Mouse (Mus musculus) CH12.LX (cell line): Measurements from ENCODE around the gene Mamdc2. TPM values are rescaled to one million over a fixed set of nuclear protein-coding genes. Genes with fewer than 3 reads are reported as not detected.
A peak's percentile ranks its signal among the peaks of the same experiment; 100 is the strongest.

Experiments used
- DNase-seq: peaks from one replicate; pipeline ENCODE4 v3.0.0-alpha.2; 2013; ENCODE audit errors: extremely low read depth
- H3K27ac ChIP-seq: 2 replicates; pipeline ENCODE4 v1.5.1; 2012; ENCODE audit warnings: low read depth, mild to moderate bottlenecking, control low read depth, moderate library complexity; ENCODE audit not compliant: insufficient read depth
- H3K27me3 ChIP-seq: replicated peaks from 2 replicates; pipeline ENCODE3; 2012; ENCODE audit warnings: inconsistent platforms
- H3K36me3 ChIP-seq, 2 experiments: replicated peaks in 1 of 2; 2 replicates each; pipeline versions ENCODE3 to v1.6.1; 2012; ENCODE audit warnings: inconsistent platforms in 1 of 2, low read length in 1 of 2, mild to moderate bottlenecking in 1 of 2, mixed read lengths in 1 of 2, moderate library complexity in 1 of 2; ENCODE audit not compliant: control insufficient read depth in 1 of 2, insufficient read depth in 1 of 2
- H3K4me1 ChIP-seq, 2 experiments: 2 replicates each; pipeline ENCODE4 v1.6.1; 2012; ENCODE audit warnings: inconsistent platforms in 1 of 2, moderate library complexity in 1 of 2; ENCODE audit not compliant: insufficient read depth in 2 of 2, control insufficient read depth in 1 of 2
- H3K4me2 ChIP-seq: 2 replicates; pipeline ENCODE4 v1.6.1; 2012; ENCODE audit warnings: low read depth, mild to moderate bottlenecking, control low read depth; ENCODE audit not compliant: poor library complexity, insufficient read depth, severe bottlenecking
- H3K4me3 ChIP-seq, 3 experiments: fragments of 150-350 bp in 1 of 3; sonication (generic) in 1 of 3; replicated peaks in 1 of 3; 2 replicates each; pipeline versions ENCODE3 to v1.5.1; 2011 to 2012; ENCODE audit warnings: low read depth in 2 of 3, low read length in 2 of 3, mild to moderate bottlenecking in 2 of 3, moderate library complexity in 2 of 3, control low read depth in 1 of 3, improper control_type of control experiment in 1 of 3, inconsistent platforms in 1 of 3, mixed read lengths in 1 of 3; ENCODE audit not compliant: poor library complexity in 1 of 3
- H3K79me2 ChIP-seq: replicated peaks from 2 replicates; pipeline ENCODE4 v1.6.1; 2012; ENCODE audit warnings: mild to moderate bottlenecking, moderate library complexity; ENCODE audit not compliant: control insufficient read depth, poor library complexity, insufficient read depth, severe bottlenecking; ENCODE audit errors: extremely low read depth
- H3K9ac ChIP-seq: 2 replicates; pipeline ENCODE4 v1.6.1; 2012; ENCODE audit warnings: low read depth, mild to moderate bottlenecking, control low read depth, moderate library complexity; ENCODE audit not compliant: insufficient read depth
- H3K9me3 ChIP-seq: replicated peaks from 2 replicates; pipeline ENCODE3; 2012; ENCODE audit warnings: low read length, inconsistent platforms, mixed read lengths
- CTCF ChIP-seq, 2 experiments: IDR thresholded peaks in 1 of 2; conservative IDR thresholded peaks in 1 of 2; 2 replicates each; pipeline ENCODE4 v1.5.1; 2011 to 2012; ENCODE audit warnings: low read depth in 2 of 2, low read length in 2 of 2, improper control_type of control experiment in 1 of 2, inconsistent platforms in 1 of 2, mild to moderate bottlenecking in 1 of 2, moderate library complexity in 1 of 2
- E2F4 ChIP-seq: IDR thresholded peaks from 2 replicates; pipeline ENCODE4 v1.6.1; 2011; ENCODE audit warnings: low read depth, low read length, improper control_type of control experiment; ENCODE audit not compliant: insufficient replicate concordance
- ELF1 ChIP-seq: IDR thresholded peaks from 2 replicates; pipeline ENCODE4 v1.6.1; 2014; ENCODE audit warnings: low read depth, mild to moderate bottlenecking, inconsistent platforms, low read length, improper control_type of control experiment
- EP300 ChIP-seq: IDR thresholded peaks from 2 replicates; pipeline ENCODE4 v1.6.1; 2011; ENCODE audit warnings: low read length, improper control_type of control experiment
- ETS1 ChIP-seq: conservative IDR thresholded peaks from 2 replicates; pipeline ENCODE4 v1.6.1; 2012; ENCODE audit warnings: low read depth, mild to moderate bottlenecking, inconsistent platforms, low read length, improper control_type of control experiment, moderate library complexity
- JUN ChIP-seq: IDR thresholded peaks from 2 replicates; pipeline ENCODE4 v1.6.1; 2011; ENCODE audit warnings: low read depth, mild to moderate bottlenecking, low read length, improper control_type of control experiment, moderate library complexity; ENCODE audit not compliant: insufficient read depth
- KAT2A ChIP-seq: IDR thresholded peaks from 2 replicates; pipeline ENCODE4 v1.6.1; 2012; ENCODE audit warnings: low read length, improper control_type of control experiment, inconsistent platforms; ENCODE audit not compliant: insufficient replicate concordance
- MAFK ChIP-seq: IDR thresholded peaks from 2 replicates; pipeline ENCODE4 v1.6.1; 2011; ENCODE audit warnings: low read length, improper control_type of control experiment; ENCODE audit not compliant: insufficient replicate concordance
- MEF2A ChIP-seq: IDR thresholded peaks from 2 replicates; pipeline ENCODE4 v1.6.1; 2014; ENCODE audit warnings: low read depth, mild to moderate bottlenecking, inconsistent platforms, low read length, improper control_type of control experiment, borderline replicate concordance
- MYC ChIP-seq: IDR thresholded peaks from 2 replicates; pipeline ENCODE4 v1.6.1; 2011; ENCODE audit warnings: low read depth, mild to moderate bottlenecking, improper control_type of control experiment, low read length
- NELFE ChIP-seq: IDR thresholded peaks from 2 replicates; pipeline ENCODE4 v1.6.1; 2011; ENCODE audit warnings: low read depth, low read length, improper control_type of control experiment
- NRF1 ChIP-seq: IDR thresholded peaks from 2 replicates; pipeline ENCODE4 v1.6.1; 2014; ENCODE audit warnings: low read depth, mild to moderate bottlenecking, inconsistent platforms, low read length, improper control_type of control experiment, moderate library complexity
- PAX5 ChIP-seq: IDR thresholded peaks from 2 replicates; pipeline ENCODE4 v1.6.1; 2012; ENCODE audit warnings: low read length, inconsistent platforms, mixed read lengths
- POLR2AphosphoS2 ChIP-seq: IDR thresholded peaks from 2 replicates; pipeline ENCODE4 v1.6.1; 2011; ENCODE audit warnings: low read depth, low read length, improper control_type of control experiment
- RAD21 ChIP-seq: IDR thresholded peaks from 2 replicates; pipeline ENCODE4 v1.6.1; 2011; ENCODE audit warnings: low read depth, mild to moderate bottlenecking, low read length, improper control_type of control experiment, moderate library complexity
- RCOR1 ChIP-seq: conservative IDR thresholded peaks from 2 replicates; pipeline ENCODE4 v1.6.1; 2012; ENCODE audit warnings: low read depth, mild to moderate bottlenecking, inconsistent platforms, low read length, improper control_type of control experiment
- SMC3 ChIP-seq: IDR thresholded peaks from 2 replicates; pipeline ENCODE4 v1.6.1; 2011; ENCODE audit warnings: low read depth, low read length, improper control_type of control experiment
- TBP ChIP-seq: conservative IDR thresholded peaks from 2 replicates; pipeline ENCODE4 v1.6.1; 2011; ENCODE audit warnings: low read depth, low read length, improper control_type of control experiment
- TCF12 ChIP-seq: IDR thresholded peaks from 2 replicates; pipeline ENCODE4 v1.6.1; 2014; ENCODE audit warnings: low read depth, mild to moderate bottlenecking, inconsistent platforms, low read length, improper control_type of control experiment
- USF1 ChIP-seq: IDR thresholded peaks from 2 replicates; pipeline ENCODE4 v1.6.1; 2014; ENCODE audit warnings: low read depth, mild to moderate bottlenecking, inconsistent platforms, low read length, improper control_type of control experiment
- USF2 ChIP-seq: conservative IDR thresholded peaks from 2 replicates; pipeline ENCODE4 v1.6.1; 2011; ENCODE audit warnings: low read depth, low read length, improper control_type of control experiment
- ZC3H11A ChIP-seq: IDR thresholded peaks from 2 replicates; pipeline ENCODE4 v1.6.1; 2012; ENCODE audit warnings: low read depth, mild to moderate bottlenecking, inconsistent platforms, low read length, improper control_type of control experiment
- ZKSCAN1 ChIP-seq: IDR thresholded peaks from 2 replicates; pipeline ENCODE4 v1.6.1; 2012; ENCODE audit warnings: low read depth, inconsistent platforms, low read length, improper control_type of control experiment, borderline replicate concordance
- ZNF384 ChIP-seq: IDR thresholded peaks from 2 replicates; pipeline ENCODE4 v1.6.1; 2012; ENCODE audit warnings: low read depth, low read length, improper control_type of control experiment, inconsistent platforms
- dilution Hi-C: fragments of 300-500 bp; cut with MboI; formaldehyde crosslinking; loops from 2 replicates; pipeline ENCODE4 v1.14.3; 2020; ENCODE audit warnings: low sequenced_read_pairs; ENCODE audit not compliant: extremely low pct_unique_long_range_greater_than_20kb, extremely low pct_ligation_motif_present
- in situ Hi-C: fragments of 300-500 bp; cut with MboI; formaldehyde crosslinking; loops from 3 replicates; pipeline ENCODE4 v1.14.3; 2019; ENCODE audit warnings: low sequenced_read_pairs, low pct_ligation_motif_present, low pct_unique_long_range_greater_than_20kb, mixed read lengths
- polyA plus RNA-seq: library from polyadenylated mRNA; unstranded; fragments of >175 nt; gene quantifications from 2 replicates; pipeline ENCODE4 v1.2.1, GENCODE M21; 2012; ENCODE audit warnings: low read depth; ENCODE audit not compliant: insufficient read length
- total RNA-seq, 2 experiments: library from RNA; depleted of rRNA; stranded (reverse); fragments of 300-350 nt in 1 of 2; fragments of >200 nt in 1 of 2; gene quantifications; 2 replicates each; pipeline ENCODE4 v1.2.3; 2012 to 2014

Mamdc2 gene
- total and polyA plus RNA-seq, 3 experiments = 0.08 to 0.67 (median 0.17) TPM

- Histone ChIP-seq H3K79me2 (no peaks in the 10 kb centered on the region), H3K36me3 (no peaks in the 10 kb centered on the region), H3K4me1 (peaks cover 0 to 3% of the 10 kb centered on the region in 2 experiments; a peak in 1 of 4 replicates), H3K4me3 (no peak overlapping the region), H3K9me3 (no peaks in the 10 kb centered on the region), H3K27me3 (no peaks in the 10 kb centered on the region), H3K27ac (no peak overlapping the region), H3K9ac (no peak overlapping the region), H3K4me2 (no peak overlapping the region)
- TF ChIP-seq ZC3H11A (no peak), PAX5 (no peak), RAD21 (peak; percentile 54), CTCF (conservative IDR thresholded peaks at IDR 0.05 in 1 of 2, IDR thresholded peaks at IDR 0.05 in 1 of 2; ENCODE audit: low read depth in 2 of 2, low read length in 2 of 2) (peak; percentile 18 to 61; a peak in 3 of 4 replicates)
- in situ Hi-C loops = no loop called here
- DNase-seq = peak; percentile 16
- dilution Hi-C loops = no loop called here
Observed at GRCm38 (mm10) chr19:23309979-23310378, 138.3 kb downstream of the Mamdc2 start.

- no peaks in the 10 kb centered on the region for H3K36me3 ChIP-seq
- no peak overlapping the region for H3K27ac ChIP-seq
- H3K27me3 ChIP-seq = no peaks in the 10 kb centered on the region
- no peak for TF ChIP-seq USF1
- no peak for TF ChIP-seq RAD21
- TF ChIP-seq E2F4 = no peak
- no peak for TF ChIP-seq TBP
- TF ChIP-seq SMC3 = no peak
- no peak for TF ChIP-seq USF2
- no peak for TF ChIP-seq POLR2AphosphoS2
- no peak for TF ChIP-seq CTCF (conservative IDR thresholded peaks at IDR 0.05 in 1 of 2, IDR thresholded peaks at IDR 0.05 in 1 of 2; ENCODE audit: low read depth in 2 of 2, low read length in 2 of 2)
- no peak for TF ChIP-seq JUN
- no peak for TF ChIP-seq MYC
- no peak for TF ChIP-seq ZKSCAN1
- no peak for TF ChIP-seq RCOR1
- no peak for TF ChIP-seq PAX5
- TF ChIP-seq NELFE = no peak
- H3K9me3 ChIP-seq = no peaks in the 10 kb centered on the region
- dilution Hi-C loops (no loop called here), in situ Hi-C loops (no loop called here)
- no peak overlapping the region for H3K4me3 ChIP-seq
- no peak overlapping the region for H3K4me2 ChIP-seq
- H3K4me1 ChIP-seq = no peaks in the 10 kb centered on the region
- no peak for DNase-seq
- no peaks in the 10 kb centered on the region for H3K79me2 ChIP-seq
- H3K9ac ChIP-seq = no peak overlapping the region
Observed at GRCm38 (mm10) chr19:23306671-23307070, 141.6 kb downstream of the Mamdc2 start.

GRCm38 (mm10) chr19:23299987-23300386 is 148.3 kb downstream of the Mamdc2 start:
- no peaks in the 10 kb centered on the region for H3K4me1 ChIP-seq
- TF ChIP-seq E2F4 (no peak), NRF1 (no peak), USF2 (no peak), CTCF (conservative IDR thresholded peaks at IDR 0.05 in 1 of 2, IDR thresholded peaks at IDR 0.05 in 1 of 2; ENCODE audit: low read depth in 2 of 2, low read length in 2 of 2) (no peak), MAFK (no peak), KAT2A (no peak), EP300 (no peak), ETS1 (no peak), TBP (no peak), MEF2A (no peak), RAD21 (no peak), ZNF384 (no peak), SMC3 (no peak), ELF1 (no peak), TCF12 (no peak)
- TF ChIP-seq, all 38 proteins: peak for 0
- dilution Hi-C loops = no loop called here
- Histone ChIP-seq H3K79me2 (no peaks in the 10 kb centered on the region), H3K9me3 (no peaks in the 10 kb centered on the region), H3K4me3 (no peak overlapping the region), H3K27ac (no peak overlapping the region), H3K9ac (no peak overlapping the region), H3K36me3 (no peaks in the 10 kb centered on the region), H3K27me3 (no peaks in the 10 kb centered on the region), H3K4me2 (no peak overlapping the region)
- in situ Hi-C loops = no loop called here
- no peak for DNase-seq
